Mouse (Mus musculus) brain, embryonic 14.5 days (tissue): Measurements from ENCODE around the gene Pdzd3.

Experiments used
- CTCF ChIP-seq: fragments of 200-500 bp; IDR thresholded peaks from 2 replicates; pipeline ENCODE4 v1.5.1; 2012; ENCODE audit warnings: inconsistent platforms, mild to moderate bottlenecking, moderate library complexity, borderline replicate concordance; ENCODE audit not compliant: insufficient read depth, insufficient read length; ENCODE audit errors: extremely low read depth
- POLR2A ChIP-seq: fragments of 200-500 bp; IDR thresholded peaks from 2 replicates; pipeline ENCODE4 v1.6.1; 2012; ENCODE audit warnings: mild to moderate bottlenecking, inconsistent platforms, borderline replicate concordance; ENCODE audit not compliant: poor library complexity, insufficient read depth, insufficient read length, severe bottlenecking; ENCODE audit errors: extremely low read depth

DNA sequence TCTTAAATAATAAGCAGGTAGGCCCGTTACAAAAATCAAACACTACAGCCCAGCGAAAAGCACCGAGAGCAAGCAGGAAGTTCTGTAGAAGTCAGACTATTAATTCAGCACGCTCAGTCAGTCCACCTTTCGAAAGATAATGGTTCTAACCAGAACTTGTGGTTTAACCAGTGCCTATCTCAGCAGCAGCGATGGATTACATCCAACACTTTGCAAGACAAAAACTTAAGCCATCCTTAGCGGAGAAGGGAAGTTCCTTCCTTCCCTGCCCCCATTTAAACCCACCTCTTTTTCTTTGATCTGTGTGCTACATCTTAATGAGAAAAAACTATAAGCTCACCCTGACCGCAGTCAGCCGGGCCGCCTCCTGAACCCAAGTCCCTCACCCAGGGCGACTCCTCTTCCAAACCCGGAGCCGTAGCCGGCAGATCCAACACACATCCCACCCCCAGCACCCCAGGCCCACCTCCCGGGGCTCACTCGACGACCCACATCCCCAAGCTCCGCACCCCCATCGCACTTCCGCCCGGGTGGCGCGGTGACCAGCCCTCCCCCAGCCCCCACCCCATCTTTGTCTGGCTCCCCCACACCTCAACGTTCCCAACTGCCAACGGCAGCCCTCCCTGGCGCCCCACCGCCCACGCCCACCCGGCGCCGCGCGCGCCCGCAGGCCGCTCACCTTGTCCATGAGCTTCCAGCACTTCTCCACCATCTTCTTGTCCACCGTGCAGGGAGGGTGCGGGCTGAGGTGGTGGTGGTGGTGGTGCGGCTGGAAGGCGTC is 18.1 kb downstream of the Pdzd3 start:
- TF ChIP-seq CTCF = no peak
- no peak for TF ChIP-seq POLR2A
